Mouse (Mus musculus) midbrain, postnatal 0 days (tissue): ENCODE results near the gene Wdr60. TPM values are rescaled to one million over a fixed set of nuclear protein-coding genes. Genes with fewer than 3 reads are reported as not detected.
"Not testable (repeated sequence)": the region's sequence is repeated elsewhere in the genome, so short reads cannot be mapped to it uniquely, and the experiment has no call there.

Experiments used
- ATAC-seq: fragments of 200-750 bp; cut with Nextera tagmentation; 2 replicates; pipeline ENCODE4 v1.8.0; 2017; ENCODE audit warnings: moderate number of reproducible peaks, mild to moderate bottlenecking, moderate TSS enrichment, moderate library complexity; ENCODE audit not compliant: low FRiP score
- DNase-seq: peaks from one replicate; pipeline ENCODE4 v3.0.0-alpha.2; 2015; ENCODE audit warnings: low spot score
- H3K27ac ChIP-seq: fragments of 300-500 bp; sonication (generic); 2 replicates; pipeline ENCODE4 v1.5.1; 2014; ENCODE audit warnings: low read depth, mild to moderate bottlenecking, low read length, mixed read lengths
- H3K27me3 ChIP-seq: fragments of 300-500 bp; sonication (generic); 2 replicates; pipeline ENCODE4 v1.6.1; 2014; ENCODE audit warnings: low read length, control low read depth, mixed read lengths; ENCODE audit not compliant: insufficient read depth
- H3K36me3 ChIP-seq: fragments of 300-500 bp; sonication (generic); 2 replicates; pipeline ENCODE4 v1.6.1; 2014; ENCODE audit warnings: low read length, control low read depth, mixed read lengths; ENCODE audit not compliant: insufficient read depth
- H3K4me1 ChIP-seq: fragments of 300-500 bp; sonication (generic); 2 replicates; pipeline ENCODE4 v1.6.1; 2014; ENCODE audit warnings: mild to moderate bottlenecking, control low read depth, antibody characterized with exemption, low read length, mixed read lengths; ENCODE audit not compliant: insufficient read depth
- H3K4me2 ChIP-seq: fragments of 300-500 bp; sonication (generic); 2 replicates; pipeline ENCODE4 v1.6.1; 2014; ENCODE audit warnings: low read depth, mild to moderate bottlenecking, low read length, mixed read lengths; ENCODE audit not compliant: poor library complexity, severe bottlenecking
- H3K4me3 ChIP-seq: fragments of 300-500 bp; sonication (generic); 2 replicates; pipeline ENCODE4 v1.5.1; 2014; ENCODE audit warnings: low read depth, mild to moderate bottlenecking, low read length, moderate library complexity
- H3K9ac ChIP-seq: fragments of 300-500 bp; sonication (generic); replicated peaks from 2 replicates; pipeline ENCODE4 v1.6.1; 2014; ENCODE audit warnings: mild to moderate bottlenecking, low read length, moderate library complexity, mixed read lengths; ENCODE audit not compliant: poor library complexity, severe bottlenecking
- H3K9me3 ChIP-seq: fragments of 300-500 bp; sonication (generic); 2 replicates; pipeline ENCODE4 v1.6.1; 2016; ENCODE audit warnings: low read length, control low read depth
- CTCF ChIP-seq: IDR thresholded peaks from 2 replicates; pipeline ENCODE4 v1.5.1; 2016; ENCODE audit warnings: antibody characterized with exemption, mild to moderate bottlenecking
- WGBS: fragments of 180-500 bp; shearing (Covaris S2); extraction: QIAGEN DNeasy Blood & Tissue Kit; methylation state at CpG from one replicate; pipeline ENCODE4 v1.1.7; 2014; 5-methylcytosine and 5-hydroxymethylcytosine counted together
- polyA plus RNA-seq: library from polyadenylated mRNA; unstranded; fragments of >200 nt; fragmentation: Nextera tagmentation; extraction: Ambion mirVana; gene quantifications from 2 replicates; pipeline ENCODE4 v1.2.1, GENCODE M21; 2015
- total RNA-seq: library from RNA; depleted of rRNA; stranded (reverse); fragments of >200 nt; gene quantifications from 2 replicates; pipeline ENCODE4 v1.2.3, GENCODE M21; 2014

Gene Wdr60
- total and polyA plus RNA-seq, 2 experiments from 2014 or later = 12.8 to 17.5 TPM

DNA sequence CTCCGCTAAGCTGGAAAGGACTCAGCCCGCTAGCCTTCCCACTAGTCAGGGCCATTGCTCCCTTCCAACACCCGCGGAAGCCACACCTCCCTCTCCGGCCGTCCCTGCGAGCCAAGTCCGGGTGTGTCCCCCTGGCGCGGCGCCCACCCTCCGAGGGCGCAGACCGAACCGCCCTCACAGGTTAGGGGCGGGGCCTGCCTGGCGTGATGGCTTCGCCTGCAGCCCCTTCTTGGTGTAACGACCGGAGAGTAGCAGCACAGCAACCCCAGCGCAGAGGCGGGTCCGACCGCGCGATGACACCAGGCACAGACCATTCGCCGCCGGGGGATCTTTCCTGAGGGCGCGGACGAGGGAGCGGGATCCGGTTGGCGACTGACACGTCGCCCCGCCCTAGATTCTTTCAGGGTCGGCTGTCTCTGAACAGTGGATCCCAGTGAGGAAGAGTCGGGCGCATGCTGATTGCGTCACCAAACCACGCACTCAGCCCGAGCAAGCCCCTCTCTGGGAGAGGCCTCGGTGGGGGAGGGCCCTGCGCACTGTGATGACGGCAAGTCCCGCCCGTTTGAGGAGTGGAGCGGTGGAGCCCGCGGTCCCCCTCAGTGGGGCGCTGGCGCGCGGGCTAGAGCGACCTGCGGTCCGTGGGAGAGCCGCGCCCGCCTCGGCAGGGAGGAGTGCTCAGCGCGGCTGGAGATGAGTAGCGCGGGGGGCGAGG, 18.0 kb upstream of the Wdr60 start, which contains the start of gene Esyt2:
Gene Esyt2 (plus strand): TSS at position 544 of the 712 bp plus-strand sequence.
- WGBS = under 1% methylated on average over 62 of the region's 68 CpGs

DNA sequence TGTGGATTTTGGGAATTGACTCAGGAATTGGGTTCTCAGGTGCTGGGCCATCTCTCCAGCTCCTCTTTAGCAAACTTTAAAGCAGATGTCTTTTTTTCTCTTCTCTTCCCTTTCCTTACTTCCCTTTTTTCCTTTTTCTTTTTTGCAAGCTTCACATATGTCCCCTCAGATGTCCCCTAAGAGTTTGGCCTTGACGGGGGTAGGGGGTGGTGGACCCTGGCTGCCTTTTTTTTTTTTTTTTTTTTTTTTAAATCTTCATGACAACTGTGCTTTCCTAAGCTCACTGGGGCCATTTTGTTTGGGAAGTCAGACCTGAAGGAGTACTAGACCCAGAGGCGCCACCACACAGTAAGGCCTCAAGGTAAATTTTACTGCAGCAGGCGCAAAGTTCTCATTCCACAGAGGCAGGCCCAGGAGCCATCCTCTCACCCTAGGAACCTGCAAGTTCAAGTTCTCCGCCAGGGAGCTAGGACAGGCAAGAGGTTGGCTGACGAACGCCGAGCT, 17.4 kb upstream of the Wdr60 start:
- WGBS = 2% methylated on average over 7 of the region's 7 CpGs
- Histone ChIP-seq H3K27ac (peak overlapping the region; percentile 99), H3K4me2 (peak overlapping the region; percentile 62), H3K4me1 (0 out of 2 replicates have a peak, but pooled peaks cover 3% of the 10 kb centered on the region), H3K36me3 (no peaks in the 10 kb centered on the region), H3K9ac (peak overlapping the region; percentile 94), H3K4me3 (peak overlapping the region; percentile 91), H3K9me3 (no peaks in the 10 kb centered on the region), H3K27me3 (no peaks in the 10 kb centered on the region)
- ATAC-seq (no peak), DNase-seq (no peak)
- TF ChIP-seq CTCF = no peak

More for the DNA sequence above, 18.0 kb upstream of the Wdr60 start, which contains the start of gene Esyt2:
- peak within 1 kb of the TSS; percentile 91 for H3K4me3 ChIP-seq
- H3K4me2 ChIP-seq = peak within 1 kb of the TSS; percentile 97
- H3K9me3 ChIP-seq = no peaks in the 10 kb centered on the region
- TF ChIP-seq CTCF = peak; percentile 61
- peak; percentile 97 for ATAC-seq
- H3K4me1 ChIP-seq = 0 out of 2 replicates have a peak, but pooled peaks cover 3% of the 10 kb centered on the region
- H3K36me3 ChIP-seq = no peaks in the 10 kb centered on the region
- peak within 1 kb of the TSS; percentile 94 for H3K9ac ChIP-seq
- peak within 1 kb of the TSS; percentile 99 for H3K27ac ChIP-seq
- DNase-seq = peak; percentile 99
- no peaks in the 10 kb centered on the region for H3K27me3 ChIP-seq

DNA sequence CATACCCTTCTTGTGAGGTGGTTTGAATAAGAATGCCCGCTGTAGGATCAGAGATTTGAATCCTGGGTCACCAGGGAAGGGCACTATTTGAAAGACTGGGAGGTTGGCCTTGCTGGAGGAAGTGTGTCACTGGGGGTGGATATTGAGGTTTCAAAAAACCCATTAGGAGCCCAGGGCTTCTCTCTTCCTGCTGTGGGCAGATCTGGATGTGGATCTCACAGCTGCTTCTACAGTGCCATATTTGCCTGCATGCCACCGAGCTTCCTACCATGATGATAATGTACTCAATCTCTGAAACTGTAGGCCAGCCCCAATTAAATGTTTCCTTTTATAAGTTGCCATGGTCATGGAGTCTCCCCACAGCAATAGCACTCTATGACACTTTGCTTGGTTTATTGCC, 16.4 kb upstream of the Wdr60 start:
- Histone ChIP-seq H3K4me3 (no peak overlapping the region), H3K9ac (no peak overlapping the region), H3K27ac (no peak overlapping the region), H3K4me2 (no peak overlapping the region), H3K9me3 (no peaks in the 10 kb centered on the region), H3K36me3 (no peaks in the 10 kb centered on the region), H3K27me3 (no peaks in the 10 kb centered on the region), H3K4me1 (0 out of 2 replicates have a peak, but pooled peaks cover 3% of the 10 kb centered on the region)
- ATAC-seq = no peak
- 94% methylated on average over 2 of the region's 2 CpGs for WGBS
- no peak for DNase-seq
- TF ChIP-seq CTCF = no peak

DNA sequence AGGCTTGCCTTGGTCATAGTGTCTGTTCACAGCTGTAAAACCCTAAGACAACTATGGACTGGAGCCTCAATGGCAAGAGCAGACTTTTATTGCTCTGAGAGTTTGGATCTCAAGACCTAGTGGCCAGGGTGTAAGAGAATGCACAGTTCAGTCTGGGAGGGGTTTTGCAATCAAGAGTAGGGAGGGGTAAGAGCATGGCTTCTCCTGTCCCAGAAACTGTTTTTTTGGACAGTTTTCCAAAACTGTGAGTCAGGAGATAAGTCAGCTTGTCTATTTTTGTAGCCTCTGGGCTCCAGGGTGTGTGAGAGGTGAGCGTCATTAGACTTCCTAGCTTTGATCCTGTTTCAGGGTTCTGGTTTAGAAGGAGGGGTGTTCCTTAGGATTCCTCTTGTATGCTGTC, 15.7 kb upstream of the Wdr60 start:
- H3K36me3 ChIP-seq = no peaks in the 10 kb centered on the region
- 0 out of 2 replicates have a peak, but pooled peaks cover 3% of the 10 kb centered on the region for H3K4me1 ChIP-seq
- no peak for ATAC-seq
- H3K9ac ChIP-seq = no peak overlapping the region
- no peaks in the 10 kb centered on the region for H3K9me3 ChIP-seq
- no peak overlapping the region for H3K4me3 ChIP-seq
- TF ChIP-seq CTCF = no peak
- H3K4me2 ChIP-seq = no peak overlapping the region
- DNase-seq = no peak
- WGBS = 92% methylated on average over 1 of the region's 1 CpGs
- H3K27me3 ChIP-seq = no peaks in the 10 kb centered on the region
- H3K27ac ChIP-seq = no peak overlapping the region

DNA sequence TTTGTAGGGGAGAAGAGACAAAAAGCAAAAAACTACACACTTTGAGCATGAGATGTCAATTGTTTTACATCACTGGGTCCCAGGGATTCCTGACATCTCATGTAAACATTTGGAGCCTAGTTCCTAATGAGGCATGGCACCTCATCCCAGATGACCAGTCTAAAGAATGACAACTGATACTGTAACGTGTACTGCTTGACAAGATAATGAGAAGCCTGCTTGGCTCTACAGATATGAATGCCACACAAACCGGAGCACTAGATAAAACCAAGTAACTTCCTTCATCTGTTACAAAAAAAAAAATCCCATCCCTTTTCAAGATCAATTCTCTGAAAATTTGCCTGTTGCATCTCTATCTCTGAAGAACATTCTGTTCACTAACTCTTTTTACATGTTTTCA, 14.1 kb upstream of the Wdr60 start:
- DNase-seq (no peak), ATAC-seq (no peak)
- no peak for TF ChIP-seq CTCF
- no peaks in the 10 kb centered on the region for H3K27me3 ChIP-seq
- H3K36me3 ChIP-seq = no peaks in the 10 kb centered on the region
- no peak overlapping the region for H3K9ac ChIP-seq
- H3K4me2 ChIP-seq = no peak overlapping the region
- H3K27ac ChIP-seq = no peak overlapping the region
- WGBS = 75% methylated on average over 2 of the region's 2 CpGs
- no peak overlapping the region for H3K4me3 ChIP-seq
- H3K4me1 ChIP-seq = no peaks in the 10 kb centered on the region
- H3K9me3 ChIP-seq = no peaks in the 10 kb centered on the region

DNA sequence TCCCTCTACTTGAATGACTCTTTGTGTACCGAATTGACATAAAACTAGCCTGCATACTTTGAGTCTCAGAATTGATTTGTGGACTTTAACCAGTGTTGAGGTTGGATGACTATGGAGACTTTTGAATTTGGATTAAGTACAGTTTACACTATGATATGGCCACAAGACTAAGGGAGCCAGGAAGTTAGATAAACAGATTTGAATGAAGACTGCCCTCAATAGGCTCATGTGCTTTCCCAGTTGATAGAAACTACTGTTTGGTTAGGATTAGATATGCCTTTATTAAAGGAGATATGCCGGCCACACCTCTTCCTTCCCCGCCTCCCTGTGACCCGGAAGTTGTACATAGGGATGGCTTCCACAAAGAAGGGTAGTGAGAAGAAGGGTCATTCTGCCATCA, 12.8 kb upstream of the Wdr60 start:
- ATAC-seq (no peak), DNase-seq (no peak)
- WGBS = 92% methylated on average over 4 of the region's 4 CpGs
- Histone ChIP-seq H3K4me1 (no peaks in the 10 kb centered on the region), H3K4me2 (no peak overlapping the region), H3K36me3 (no peaks in the 10 kb centered on the region), H3K27ac (no peak overlapping the region), H3K9ac (no peak overlapping the region), H3K9me3 (no peaks in the 10 kb centered on the region), H3K27me3 (no peaks in the 10 kb centered on the region), H3K4me3 (no peak overlapping the region)
- no peak for TF ChIP-seq CTCF

DNA sequence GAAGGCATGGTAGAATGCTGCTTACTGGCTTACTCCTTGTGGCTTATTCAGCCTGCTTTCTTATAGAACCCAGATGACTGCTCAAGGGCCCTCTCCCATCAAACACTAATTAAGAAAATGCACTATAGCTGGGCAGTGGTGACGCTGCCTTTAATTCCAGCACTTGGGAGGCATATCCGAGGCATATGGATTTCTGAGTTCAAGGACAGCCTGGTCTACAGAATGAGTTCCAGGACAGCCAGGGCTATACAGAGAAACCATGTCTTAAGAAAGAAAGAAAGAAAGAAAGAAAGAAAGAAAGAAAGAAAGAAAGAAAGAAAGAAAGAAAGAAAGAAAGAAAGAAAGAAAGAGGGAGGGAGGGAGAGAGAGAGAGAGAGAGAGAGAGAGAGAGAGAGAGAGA, 12.3 kb upstream of the Wdr60 start, which contains the start of gene Gm11027:
Gene Gm11027 (plus strand): TSS at position 301 of the 400 bp plus-strand sequence.
- DNase-seq, H3K4me2 ChIP-seq, H3K4me1 ChIP-seq, H3K4me3 ChIP-seq, H3K9ac ChIP-seq, ATAC-seq, H3K9me3 ChIP-seq, H3K27me3 ChIP-seq, H3K36me3 ChIP-seq, H3K27ac ChIP-seq: not testable (repeated sequence)
- WGBS = 87% methylated on average over 2 of the region's 2 CpGs
